Mouse (Mus musculus): Measurements from ENCODE around the gene 1700025G04Rik.

GRCm38 (mm10) chr1:151942972-151943654 is 146.8 kb downstream of the 1700025G04Rik start:
- TF ChIP-seq POLR2A (IDR thresholded peaks at IDR 0.05; ENCODE audit: low read depth, low read length), result no peak
- TF ChIP-seq CTCF (conservative IDR thresholded peaks at IDR 0.05 in 1 of 2, IDR thresholded peaks at IDR 0.05 in 1 of 2; ENCODE audit: low read depth in 2 of 2, low read length in 2 of 2), result no peak
- no peak for TF ChIP-seq POLR2AphosphoS2 (IDR thresholded peaks at IDR 0.05; ENCODE audit: low read depth, low read length)
- no peak for TF ChIP-seq USF2 (conservative IDR thresholded peaks at IDR 0.05; ENCODE audit: low read depth, low read length)
- no peak for TF ChIP-seq RAD21 (IDR thresholded peaks at IDR 0.05; ENCODE audit: low read depth, low read length)
- no peak for TF ChIP-seq EP300 (IDR thresholded peaks at IDR 0.05; ENCODE audit: low read length)
- TF ChIP-seq KAT2A (IDR thresholded peaks at IDR 0.05; ENCODE audit: insufficient replicate concordance, low read length), result no peak
